Mouse (Mus musculus) midbrain, embryonic 16.5 days (tissue): ENCODE measurements around the gene Wbp11. TPM values are rescaled to one million over a fixed set of nuclear protein-coding genes. Genes with fewer than 3 reads are reported as not detected.
A peak's percentile ranks its signal among the peaks of the same experiment; 100 is the strongest.

ENCODE experiments used
- ATAC-seq: fragments of 200-750 bp; cut with Nextera tagmentation; 2 replicates; pipeline ENCODE4 v1.8.0; 2017; ENCODE audit warnings: moderate TSS enrichment
- H3K27ac ChIP-seq: fragments of 300-500 bp; sonication (generic); 2 replicates; pipeline ENCODE4 v1.5.1; 2014; ENCODE audit warnings: mild to moderate bottlenecking, low read length, mixed read lengths
- H3K27me3 ChIP-seq: fragments of 300-500 bp; sonication (generic); 2 replicates; pipeline ENCODE4 v1.6.1; 2014; ENCODE audit warnings: low read depth, low read length, mixed read lengths; ENCODE audit not compliant: control insufficient read depth, insufficient read depth
- H3K36me3 ChIP-seq: fragments of 300-500 bp; sonication (generic); 2 replicates; pipeline ENCODE4 v1.6.1; 2014; ENCODE audit warnings: mild to moderate bottlenecking, low read length, moderate library complexity, mixed read lengths; ENCODE audit not compliant: control insufficient read depth, insufficient read depth
- H3K4me1 ChIP-seq: fragments of 300-500 bp; sonication (generic); 2 replicates; pipeline ENCODE4 v1.6.1; 2014; ENCODE audit warnings: mild to moderate bottlenecking, low read length, mixed read lengths; ENCODE audit not compliant: control insufficient read depth, insufficient read depth
- H3K4me2 ChIP-seq: fragments of 300-500 bp; sonication (generic); 2 replicates; pipeline ENCODE4 v1.6.1; 2014; ENCODE audit warnings: mild to moderate bottlenecking, low read length, mixed read lengths
- H3K4me3 ChIP-seq: fragments of 300-500 bp; sonication (generic); 2 replicates; pipeline ENCODE4 v1.5.1; 2014; ENCODE audit warnings: low read depth, mild to moderate bottlenecking, low read length, moderate library complexity, mixed read lengths
- H3K9ac ChIP-seq: fragments of 300-500 bp; sonication (generic); 2 replicates; pipeline ENCODE4 v1.6.1; 2014; ENCODE audit warnings: low read depth, low read length, mixed read lengths
- H3K9me3 ChIP-seq: fragments of 300-500 bp; sonication (generic); replicated peaks from 2 replicates; pipeline ENCODE4 v1.6.1; 2014; ENCODE audit warnings: mild to moderate bottlenecking, low read length, mixed read lengths; ENCODE audit not compliant: control insufficient read depth, poor library complexity, severe bottlenecking
- WGBS: fragments of 180-500 bp; shearing (Covaris S2); extraction: QIAGEN DNeasy Blood & Tissue Kit; methylation state at CpG from one replicate; pipeline ENCODE4 v1.1.7; 2014; 5-methylcytosine and 5-hydroxymethylcytosine counted together
- polyA plus RNA-seq: library from polyadenylated mRNA; unstranded; fragments of >200 nt; fragmentation: Nextera tagmentation; extraction: Ambion mirVana; gene quantifications from 2 replicates; pipeline ENCODE4 v1.2.1, GENCODE M21; 2015

The Wbp11 gene
- polyA plus RNA-seq, 1 experiment from 2014 or later: 74.2 TPM

DNA sequence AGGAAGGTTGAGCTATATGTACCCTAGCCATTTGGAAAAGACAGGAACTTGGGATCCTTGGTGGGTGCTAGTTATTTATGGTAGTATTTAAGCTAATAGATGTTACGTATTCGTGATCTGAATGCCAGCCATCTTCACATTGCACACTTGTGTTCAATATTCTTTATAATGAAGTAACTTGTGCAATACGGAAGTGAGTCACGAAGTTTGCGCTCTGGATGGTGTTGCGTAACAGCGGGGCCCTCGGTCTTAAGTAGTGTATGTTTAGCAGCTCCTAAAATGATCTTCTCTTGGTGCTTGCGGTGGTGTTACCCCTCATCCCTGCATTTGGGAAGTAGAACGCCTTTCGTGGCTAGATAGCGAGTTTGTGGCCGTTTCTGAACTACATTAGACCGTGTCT, 19.0 kb downstream of the Wbp11 start:
- ATAC-seq: no peak

DNA sequence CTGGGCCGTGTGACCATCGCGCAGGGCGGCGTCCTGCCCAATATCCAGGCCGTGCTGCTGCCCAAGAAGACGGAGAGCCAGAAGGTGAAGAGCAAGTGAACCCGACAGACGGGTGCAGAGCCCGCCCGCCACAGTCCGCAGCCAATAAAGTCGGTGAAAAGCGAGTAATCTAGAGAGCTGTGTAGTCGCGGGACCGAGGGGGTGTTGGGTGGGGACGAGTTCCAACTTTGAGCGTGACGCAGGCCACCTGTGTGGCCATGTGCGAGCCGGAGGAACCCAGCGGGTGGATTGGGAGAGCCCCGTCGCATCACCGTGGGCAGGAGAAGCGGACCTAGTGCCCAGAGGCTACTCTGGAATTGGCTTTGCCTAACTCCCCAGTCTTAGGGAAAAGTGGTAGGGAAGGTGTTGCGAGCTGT, 19.4 kb downstream of the Wbp11 start:
- Histone ChIP-seq H3K4me3 (peak overlapping the region; percentile 74), H3K36me3 (peaks cover 8% of the 10 kb centered on the region; the same call in 1 of the 2 replicates), H3K9ac (peak overlapping the region; percentile 73), H3K9me3 (no peaks in the 10 kb centered on the region), H3K27ac (peak overlapping the region; percentile 60), H3K4me2 (peak overlapping the region; percentile 99), H3K4me1 (peaks cover 19% of the 10 kb centered on the region), H3K27me3 (no peaks in the 10 kb centered on the region)
- peak; percentile 16 for ATAC-seq
- under 1% methylated on average over 28 of the region's 28 CpGs for WGBS

More for the DNA sequence above, 19.0 kb downstream of the Wbp11 start:
- Histone ChIP-seq H3K4me1 (peaks cover 19% of the 10 kb centered on the region), H3K4me3 (peak overlapping the region; percentile 74), H3K27ac (no peak overlapping the region), H3K9me3 (no peaks in the 10 kb centered on the region), H3K27me3 (no peaks in the 10 kb centered on the region), H3K4me2 (peak overlapping the region; percentile 99), H3K36me3 (peaks cover 12% of the 10 kb centered on the region), H3K9ac (peak overlapping the region; percentile 73)
- WGBS: 40% methylated on average over 14 of the region's 14 CpGs

DNA sequence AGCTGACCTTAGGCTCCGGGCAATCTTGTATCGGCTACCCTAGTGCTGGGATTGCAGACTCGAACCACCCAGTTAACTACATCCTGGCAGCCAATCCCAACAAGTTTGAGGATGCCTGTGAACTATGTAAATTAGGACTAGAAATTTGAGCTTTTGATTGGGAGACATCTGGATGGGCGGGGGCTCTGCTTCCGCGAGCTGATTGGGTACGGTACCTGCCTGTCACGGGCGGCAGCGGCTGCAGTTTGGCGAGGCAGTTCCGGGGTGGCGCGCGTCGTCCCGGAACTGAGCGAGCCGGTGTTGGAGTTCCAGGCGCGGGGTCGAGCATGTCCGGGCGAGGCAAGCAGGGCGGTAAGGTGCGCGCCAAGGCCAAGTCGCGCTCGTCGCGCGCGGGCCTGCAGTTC, 20.0 kb downstream of the Wbp11 start, which contains the start of gene H2afj:
TSS of gene H2afj (plus strand) at position 231 of the 404 bp plus-strand sequence.
- ATAC-seq: peak; percentile 90
- H3K4me2 ChIP-seq: peak within 1 kb of the TSS; percentile 99
- no peaks in the 10 kb centered on the region for H3K27me3 ChIP-seq
- H3K36me3 ChIP-seq: peaks cover 6% of the 10 kb centered on the region; the same call in 1 of the 2 replicates
- H3K9ac ChIP-seq: peak within 1 kb of the TSS; percentile 73
- peak within 1 kb of the TSS; percentile 74 for H3K4me3 ChIP-seq
- H3K4me1 ChIP-seq: peaks cover 22% of the 10 kb centered on the region
- H3K9me3 ChIP-seq: no peaks in the 10 kb centered on the region
- under 1% methylated on average over 34 of the region's 34 CpGs for WGBS
- H3K27ac ChIP-seq: peak within 1 kb of the TSS; percentile 60

DNA sequence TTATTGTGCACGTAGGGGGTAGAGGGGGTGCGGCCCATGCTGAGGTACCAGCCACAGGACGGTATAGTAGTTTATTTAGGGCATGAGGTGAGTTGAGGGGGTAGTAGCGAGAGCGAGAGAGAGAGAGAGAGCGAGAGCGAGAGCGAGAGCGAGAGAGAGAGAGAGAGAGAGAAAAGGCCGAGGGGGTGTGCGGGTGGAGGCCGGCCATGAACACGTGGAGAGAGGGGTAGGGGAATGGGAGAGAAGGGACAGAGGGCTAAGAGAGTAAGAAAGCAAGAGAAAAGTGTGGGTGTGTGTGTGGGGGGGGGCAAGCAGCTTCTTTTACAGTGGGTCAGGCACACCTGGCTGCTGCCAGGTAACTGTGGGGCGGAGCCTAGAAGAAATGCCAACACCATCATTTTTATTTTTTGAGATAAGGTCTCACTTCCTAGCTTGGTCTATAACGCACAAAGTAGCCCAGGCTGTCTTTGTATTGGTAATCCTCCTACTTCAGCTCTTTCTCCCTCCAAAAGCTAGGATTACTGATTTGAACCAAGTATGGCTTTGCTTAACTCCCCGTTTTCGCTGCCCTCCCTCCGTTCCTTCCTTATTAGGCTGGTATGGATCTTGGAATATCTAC, 20.5 kb downstream of the Wbp11 start:
- WGBS: 28% methylated on average over 18 of the region's 18 CpGs
- Histone ChIP-seq H3K27me3 (no peaks in the 10 kb centered on the region), H3K9me3 (no peaks in the 10 kb centered on the region), H3K4me2 (peak overlapping the region; percentile 53), H3K4me1 (peaks cover 24% of the 10 kb centered on the region), H3K4me3 (peak overlapping the region; percentile 74), H3K36me3 (peaks cover 4% of the 10 kb centered on the region; the same call in 1 of the 2 replicates), H3K27ac (peak overlapping the region; percentile 54), H3K9ac (no peak overlapping the region; the same call in 1 of the 2 replicates)
- ATAC-seq: peak; percentile 6

DNA sequence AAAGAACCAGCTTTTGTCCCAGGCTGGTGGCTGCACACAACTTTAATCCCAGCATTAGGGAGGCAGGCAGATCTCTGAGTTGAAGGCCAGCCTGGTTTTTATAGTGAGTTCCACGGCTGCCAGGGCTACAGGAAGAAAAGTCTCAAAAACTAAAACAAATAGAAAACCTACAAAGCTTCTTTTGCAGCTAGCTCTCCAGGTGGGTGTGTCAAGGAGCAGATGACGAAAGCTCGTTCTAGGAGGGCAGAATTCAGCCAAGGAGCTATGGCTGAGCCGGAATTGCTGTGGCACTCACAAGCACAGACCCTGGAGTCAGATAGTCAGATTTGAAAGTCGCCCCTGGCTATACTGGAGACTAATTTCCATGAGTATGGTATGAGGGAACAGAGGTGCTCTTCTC, 21.2 kb downstream of the Wbp11 start:
- H3K4me1 ChIP-seq: peaks cover 24% of the 10 kb centered on the region
- no peak overlapping the region for H3K9ac ChIP-seq
- 64% methylated on average over 5 of the region's 5 CpGs for WGBS
- no peaks in the 10 kb centered on the region for H3K9me3 ChIP-seq
- no peak overlapping the region for H3K4me3 ChIP-seq
- H3K36me3 ChIP-seq: peaks cover 4% of the 10 kb centered on the region; the same call in 1 of the 2 replicates
- H3K27ac ChIP-seq: no peak overlapping the region
- no peaks in the 10 kb centered on the region for H3K27me3 ChIP-seq
- no peak overlapping the region for H3K4me2 ChIP-seq
- no peak for ATAC-seq

DNA sequence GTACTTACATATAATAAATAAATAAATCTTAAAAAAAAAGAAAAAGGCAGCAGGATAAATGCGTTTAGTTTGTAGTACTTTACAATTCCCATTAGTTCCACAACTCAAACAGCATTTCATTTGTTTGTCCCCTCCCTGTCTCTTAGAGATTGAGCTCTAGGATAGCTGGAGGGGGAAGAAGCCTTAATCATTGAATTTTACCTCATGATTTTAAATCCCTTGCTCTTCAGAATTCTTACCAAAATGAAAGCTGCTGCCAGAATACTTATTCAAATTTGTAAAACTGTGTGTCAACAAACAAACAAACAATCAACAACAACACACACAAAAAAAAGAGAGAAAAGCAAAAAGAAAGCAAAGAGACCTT, 22.6 kb downstream of the Wbp11 start:
- Histone ChIP-seq H3K27ac (no peak overlapping the region), H3K36me3 (no peaks in the 10 kb centered on the region), H3K27me3 (no peaks in the 10 kb centered on the region), H3K9ac (no peak overlapping the region), H3K4me1 (peaks cover 24% of the 10 kb centered on the region), H3K4me3 (no peak overlapping the region), H3K9me3 (no peaks in the 10 kb centered on the region), H3K4me2 (no peak overlapping the region)
- no peak for ATAC-seq
- 90% methylated on average over 1 of the region's 1 CpGs for WGBS

DNA sequence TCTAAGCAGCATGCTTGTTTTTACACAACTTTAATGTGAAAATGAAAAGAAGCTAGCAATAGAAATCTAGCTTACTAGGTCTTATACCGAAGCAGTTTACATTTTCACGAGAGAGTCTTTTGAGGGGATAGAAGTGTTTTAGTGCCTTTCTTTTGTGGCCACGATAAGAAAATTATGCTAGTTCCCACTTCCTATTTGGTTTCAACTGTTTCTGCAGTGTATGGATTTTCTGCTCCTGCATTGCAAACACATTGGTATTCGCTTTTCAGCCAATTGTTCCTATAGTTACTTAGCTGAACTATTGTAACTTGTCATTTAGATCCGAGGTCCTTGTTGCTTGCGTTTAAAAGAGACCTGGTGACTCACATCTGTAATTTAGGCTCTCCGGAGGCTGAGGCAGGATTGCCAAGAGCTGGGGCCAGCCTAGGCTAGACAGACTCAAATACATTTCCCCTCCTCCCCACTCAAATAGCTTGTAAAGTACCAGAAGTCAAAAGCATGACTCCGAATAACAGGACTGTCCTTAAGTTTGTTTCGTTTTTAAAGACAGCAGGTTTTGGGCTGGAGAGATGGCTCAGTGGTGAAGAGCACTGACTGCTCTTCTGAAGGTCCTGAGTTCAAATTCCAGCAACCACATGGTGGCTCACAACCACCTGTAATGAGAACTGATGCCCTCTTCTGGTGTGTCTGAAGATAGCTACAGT, 23.2 kb downstream of the Wbp11 start:
- H3K27ac ChIP-seq: peak overlapping the region; percentile 100
- no peaks in the 10 kb centered on the region for H3K9me3 ChIP-seq
- H3K4me1 ChIP-seq: peaks cover 24% of the 10 kb centered on the region
- 33% methylated on average over 9 of the region's 9 CpGs for WGBS
- no peaks in the 10 kb centered on the region for H3K27me3 ChIP-seq
- no peak for ATAC-seq
- H3K9ac ChIP-seq: peak overlapping the region; percentile 98
- peak overlapping the region; percentile 82 for H3K4me3 ChIP-seq
- H3K36me3 ChIP-seq: no peaks in the 10 kb centered on the region
- H3K4me2 ChIP-seq: peak overlapping the region; percentile 69

DNA sequence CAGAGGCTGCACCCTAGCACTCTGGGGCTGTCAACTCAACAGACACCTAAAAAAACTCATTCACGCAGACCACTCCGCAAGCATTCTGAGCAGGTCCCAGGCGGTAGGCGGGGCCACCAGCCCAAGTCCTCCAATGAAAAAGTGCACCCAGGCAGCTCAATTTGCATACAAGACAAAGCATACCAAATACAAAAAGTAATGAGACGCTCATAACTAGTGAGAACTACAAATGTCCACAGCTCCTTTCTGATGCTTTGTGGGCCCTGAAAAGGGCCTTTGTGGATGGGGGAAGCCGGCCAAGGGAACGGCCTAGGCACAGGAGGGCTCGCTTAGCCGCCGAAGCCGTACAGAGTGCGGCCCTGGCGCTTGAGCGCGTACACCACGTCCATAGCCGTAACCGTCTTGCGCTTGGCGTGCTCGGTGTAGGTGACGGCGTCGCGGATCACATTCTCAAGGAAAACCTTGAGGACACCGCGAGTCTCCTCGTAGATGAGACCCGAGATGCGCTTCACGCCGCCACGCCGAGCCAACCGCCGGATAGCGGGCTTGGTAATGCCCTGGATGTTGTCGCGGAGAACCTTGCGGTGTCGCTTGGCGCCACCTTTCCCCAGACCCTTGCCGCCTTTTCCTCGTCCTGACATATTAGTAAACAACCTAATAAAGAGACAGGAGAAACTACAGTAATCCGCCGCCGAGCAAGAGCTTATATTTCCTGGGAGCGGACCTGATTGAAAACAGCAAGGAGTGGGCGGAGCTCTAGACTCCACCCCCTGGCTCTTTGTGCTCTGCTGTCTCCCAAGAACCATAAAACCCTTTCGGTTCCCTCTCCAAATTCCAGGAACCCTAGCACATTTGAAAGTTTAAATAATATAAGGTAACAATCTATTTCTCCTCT, 24.0 kb downstream of the Wbp11 start, which contains the start of gene Hist4h4:
TSS of gene Hist4h4 (minus strand) at position 677 of the 895 bp plus-strand sequence.
- under 1% methylated on average over 50 of the region's 50 CpGs for WGBS

More for the DNA sequence above, 24.0 kb downstream of the Wbp11 start, which contains the start of gene Hist4h4:
- Histone ChIP-seq H3K27me3 (no peaks in the 10 kb centered on the region), H3K4me3 (peak within 1 kb of the TSS; percentile 82), H3K9ac (peak within 1 kb of the TSS; percentile 98), H3K4me1 (peaks cover 16% of the 10 kb centered on the region), H3K36me3 (no peaks in the 10 kb centered on the region), H3K27ac (peak within 1 kb of the TSS; percentile 100), H3K4me2 (peak within 1 kb of the TSS; percentile 69), H3K9me3 (no peaks in the 10 kb centered on the region)
- peak; percentile 78 for ATAC-seq
